Mouse (Mus musculus) gonadal fat pad, adult 2 months (tissue): ENCODE measurements around the gene Cryba4. TPM values are rescaled to one million over a fixed set of nuclear protein-coding genes. Genes with fewer than 3 reads are reported as not detected.

Experiments
- DNase-seq: peaks from one replicate; pipeline ENCODE4 v3.0.0-alpha.2; 2012; ENCODE audit warnings: low read depth
- polyA plus RNA-seq: library from polyadenylated mRNA; depleted of rRNA; stranded (reverse); fragments of >200 nt; gene quantifications from 2 replicates; pipeline ENCODE4 v1.2.3, GENCODE M21; 2012; rRNA removed

Gene Cryba4
- polyA plus RNA-seq: 309 and 372 TPM in 2 replicates

DNA sequence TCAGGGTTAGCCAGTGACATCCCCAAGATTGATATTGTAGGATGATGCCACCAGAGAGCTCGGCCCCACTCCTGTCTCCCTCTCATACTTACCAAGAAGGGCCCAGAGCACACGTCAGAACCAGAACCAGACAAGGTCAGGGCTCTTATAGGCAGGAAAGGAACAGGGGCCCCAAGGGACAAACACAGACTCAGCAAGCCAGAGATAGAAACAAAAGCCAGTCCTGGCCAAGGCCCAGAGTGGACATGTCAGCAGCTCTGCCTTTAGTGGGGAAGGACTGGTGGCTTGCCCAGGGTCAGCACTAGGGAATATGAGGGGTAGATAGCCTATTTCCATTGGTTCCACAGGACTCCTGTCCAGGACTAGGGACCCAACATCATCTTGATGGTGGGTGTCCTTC lies at the start of gene Cryba4:
TSS of gene Cryba4 (minus strand) at position 119 of the 400 bp plus-strand sequence.
- no peak for DNase-seq

DNA sequence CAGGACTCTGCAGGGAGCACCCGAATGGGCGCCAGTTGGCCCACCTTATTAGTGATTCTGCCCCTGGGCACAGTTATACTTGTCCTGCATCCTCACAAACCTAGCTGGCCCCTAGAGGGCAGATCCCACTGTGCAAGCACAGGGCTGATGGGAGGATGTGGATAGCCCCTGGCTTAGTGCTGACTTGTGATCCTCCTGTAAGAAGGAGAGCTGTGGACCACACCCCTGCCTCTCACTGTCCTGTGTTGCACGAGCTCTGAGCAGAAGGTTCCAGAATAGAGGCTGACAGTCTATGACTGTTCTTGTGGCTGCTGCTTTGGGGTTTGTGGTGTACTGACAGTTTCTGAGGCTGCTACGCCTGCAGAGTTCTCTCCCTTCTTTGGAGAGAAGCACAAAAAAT lies 49.4 kb upstream of the Cryba4 start:
- DNase-seq: no peak

DNA sequence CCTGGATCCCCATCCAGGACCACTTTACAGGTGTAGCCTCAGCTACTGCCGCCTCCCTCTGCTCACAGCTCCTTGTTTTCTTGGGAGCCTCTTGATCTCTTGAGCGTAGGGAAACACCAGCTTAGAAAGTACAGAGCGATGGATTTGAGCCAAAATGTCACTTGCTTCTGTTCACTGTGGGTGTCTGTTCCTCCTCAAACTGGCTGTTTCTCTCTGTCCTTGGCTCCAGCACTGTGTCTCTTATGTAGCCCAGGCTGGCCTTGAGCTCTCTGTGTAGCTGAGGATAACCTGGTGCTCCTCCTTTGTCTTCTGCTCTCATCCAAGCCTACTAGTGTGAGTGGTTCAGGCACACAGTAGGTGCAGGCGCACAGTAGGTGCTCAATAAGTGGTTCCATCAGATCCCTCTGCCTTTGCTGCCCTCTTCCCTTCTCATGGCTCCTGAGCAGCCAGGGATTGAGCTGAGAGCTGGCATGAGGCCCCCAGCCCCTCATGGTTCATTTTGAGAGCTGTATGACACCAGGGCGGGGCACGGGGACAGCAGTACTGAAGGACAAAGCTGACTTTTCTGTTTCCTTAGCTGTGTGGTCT lies 48.5 kb upstream of the Cryba4 start:
- DNase-seq: no peak

DNA sequence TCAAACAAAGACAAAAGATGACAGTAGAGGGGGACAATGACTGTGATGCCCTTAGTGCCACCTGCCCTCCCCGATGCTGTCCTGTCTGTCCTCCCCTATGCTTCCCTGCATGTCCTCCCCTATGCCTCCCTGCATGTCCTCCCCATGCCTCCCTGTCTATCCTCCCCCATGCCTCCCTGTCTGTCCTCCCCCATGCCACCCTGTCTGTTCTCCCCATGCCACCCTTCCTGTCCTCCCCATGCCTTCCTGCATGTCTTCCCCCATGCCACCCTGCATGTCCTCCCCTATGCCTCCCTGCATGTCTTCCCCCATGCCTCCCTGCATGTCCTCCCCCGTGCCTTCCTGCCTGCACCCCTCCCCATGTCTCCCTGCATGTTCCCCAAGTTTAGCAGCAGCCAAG lies 47.8 kb upstream of the Cryba4 start:
- no peak for DNase-seq

DNA sequence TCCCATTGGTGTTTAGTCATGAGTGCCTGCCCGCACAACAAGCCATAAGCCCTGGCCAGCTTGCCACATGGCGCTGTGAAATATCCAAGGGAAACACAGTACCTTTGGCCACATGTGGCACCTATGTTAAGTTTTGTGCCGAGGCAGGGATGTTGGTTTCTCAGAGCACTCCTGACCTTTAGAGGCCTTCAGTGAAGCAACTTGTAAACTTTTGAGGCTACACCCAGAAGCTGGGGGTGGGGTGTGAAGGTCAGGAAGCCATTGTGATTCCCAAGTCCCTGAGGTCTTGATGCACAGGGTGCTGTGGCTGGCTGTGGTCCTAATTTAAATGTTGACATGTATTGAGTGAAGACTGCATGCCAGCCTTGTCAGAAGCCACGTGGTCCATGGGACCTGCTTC lies 47.1 kb upstream of the Cryba4 start:
- no peak for DNase-seq

DNA sequence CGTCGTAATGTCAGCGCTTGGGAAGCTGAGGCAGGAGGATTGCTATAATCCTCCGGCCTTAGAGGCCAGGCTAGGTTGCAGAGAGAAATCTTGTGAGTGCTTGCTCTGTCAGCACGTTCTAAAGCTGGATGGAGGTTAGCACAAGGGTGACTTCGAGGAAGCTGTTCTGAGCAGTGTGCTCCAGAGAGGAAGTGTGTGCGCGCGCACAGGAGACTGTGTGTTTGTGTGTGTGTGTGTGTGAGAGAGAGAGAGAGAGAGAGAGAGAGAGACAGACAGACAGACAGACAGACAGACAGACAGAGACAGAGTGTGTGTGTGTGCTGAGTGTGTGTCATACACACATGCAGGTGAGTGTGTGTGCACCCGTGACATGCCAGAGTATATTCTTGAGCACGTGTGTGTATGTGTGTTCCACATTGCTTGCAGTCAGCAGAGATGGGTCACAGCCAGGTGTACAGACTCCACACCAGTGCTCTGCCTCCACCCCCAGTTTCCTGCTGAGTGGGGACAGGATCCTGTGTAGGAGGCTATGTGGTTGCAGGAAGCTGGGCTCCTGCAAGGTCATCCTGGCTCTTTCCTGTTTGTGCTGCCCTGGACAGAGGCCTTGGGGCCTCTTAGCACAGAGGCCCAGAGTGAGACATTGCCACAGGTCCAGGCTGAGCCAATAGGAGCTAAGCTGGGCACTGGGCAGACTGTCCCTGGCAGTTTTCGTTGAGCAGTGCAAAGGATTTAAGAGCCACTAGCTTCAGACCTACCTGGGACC lies 46.1 kb upstream of the Cryba4 start:
- no peak for DNase-seq

DNA sequence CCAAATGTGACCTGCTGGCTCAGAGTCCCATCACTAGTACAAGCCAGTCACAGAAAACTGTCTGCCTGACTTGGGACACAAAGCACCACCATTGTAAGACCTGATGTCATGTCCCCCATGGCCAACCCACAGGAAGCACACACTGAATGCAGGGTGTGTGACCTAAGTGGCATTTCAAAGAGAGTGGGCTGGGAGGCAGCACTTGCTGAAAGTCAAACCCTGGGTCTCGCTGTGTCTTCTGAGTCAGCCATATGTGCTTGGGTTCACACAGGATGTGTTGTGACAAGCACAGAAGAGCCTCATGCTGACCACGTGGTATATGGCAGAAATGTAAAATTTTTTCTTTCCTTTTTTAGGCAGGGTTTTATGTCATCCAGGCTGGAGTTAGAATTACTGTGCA lies 44.9 kb upstream of the Cryba4 start:
- no peak for DNase-seq

DNA sequence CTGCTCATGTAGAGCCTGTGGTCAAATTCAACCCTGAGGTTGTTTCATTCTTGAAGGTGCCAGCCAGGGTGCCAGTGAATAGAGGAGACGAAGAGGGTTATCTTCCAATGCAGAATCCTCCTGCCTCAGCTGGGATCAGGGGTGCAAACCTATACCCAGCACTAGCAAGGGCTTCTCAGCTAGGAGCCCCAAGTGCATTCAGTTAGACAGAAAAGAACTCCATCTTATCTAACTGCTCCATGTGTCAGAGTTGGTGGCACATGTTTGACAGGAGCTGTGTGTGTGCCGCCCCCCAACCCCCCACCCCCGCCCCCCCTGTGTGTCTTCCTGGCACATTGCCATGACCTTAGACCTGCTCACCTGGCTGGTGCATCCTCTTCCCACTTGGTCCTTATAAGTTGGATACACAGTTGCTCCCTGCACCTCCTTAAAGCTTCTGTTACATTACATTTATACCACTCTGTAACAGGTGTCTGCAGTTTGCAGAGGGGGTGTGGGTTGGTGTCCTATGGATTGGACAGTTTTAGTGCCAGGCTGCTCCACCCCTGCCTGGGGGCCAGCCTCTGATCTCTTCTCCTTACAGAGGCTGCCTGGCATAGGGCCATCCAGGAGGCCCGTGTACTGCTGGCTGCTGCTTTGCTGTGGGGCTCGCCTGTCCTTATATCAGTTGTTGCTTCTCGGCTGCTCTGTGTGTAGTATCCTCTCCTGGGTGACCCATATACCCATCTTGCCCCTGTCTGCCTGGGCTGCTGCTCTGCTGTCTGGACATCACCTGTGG lies 44.3 kb upstream of the Cryba4 start:
- DNase-seq: no peak

DNA sequence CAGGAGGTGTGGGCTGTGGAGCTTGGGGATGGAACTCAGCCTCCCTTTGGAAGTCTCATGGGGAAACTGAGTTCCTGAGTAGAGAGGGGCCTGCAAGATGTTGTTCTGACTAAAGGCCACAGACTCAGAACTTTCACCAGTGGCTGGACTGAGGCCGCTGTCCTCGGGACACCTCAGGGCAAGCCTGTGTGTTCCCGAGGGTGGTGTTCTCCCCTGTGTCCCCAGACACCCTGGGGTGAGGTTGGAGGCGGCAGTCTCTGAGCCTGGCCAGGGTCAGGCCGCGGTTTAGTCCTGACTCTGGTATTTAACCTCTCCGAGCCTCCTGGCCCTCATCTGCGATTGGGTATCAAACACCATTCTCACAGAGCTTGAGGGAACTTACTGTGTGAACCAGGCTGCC lies 43.2 kb upstream of the Cryba4 start:
- DNase-seq: no peak

DNA sequence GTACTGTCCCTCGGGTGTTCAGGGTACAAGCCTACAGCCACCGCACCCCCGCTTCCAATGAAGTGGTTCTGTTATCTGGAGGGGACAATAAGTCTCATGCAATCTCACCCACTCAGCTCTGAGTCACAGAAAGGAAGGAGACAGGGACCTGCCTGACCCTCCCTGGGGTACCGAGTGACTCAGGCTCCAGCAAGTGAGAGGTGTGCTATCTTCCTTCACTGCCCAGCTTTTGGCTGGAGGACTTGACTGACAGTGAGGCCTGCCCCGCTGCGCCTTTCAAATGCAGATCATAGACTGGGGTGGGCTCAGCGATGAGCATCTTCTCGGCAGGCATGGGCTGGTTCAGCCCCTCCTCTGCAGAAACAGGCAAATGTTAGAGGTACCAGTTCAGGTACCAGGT lies 42.8 kb upstream of the Cryba4 start:
- no peak for DNase-seq

DNA sequence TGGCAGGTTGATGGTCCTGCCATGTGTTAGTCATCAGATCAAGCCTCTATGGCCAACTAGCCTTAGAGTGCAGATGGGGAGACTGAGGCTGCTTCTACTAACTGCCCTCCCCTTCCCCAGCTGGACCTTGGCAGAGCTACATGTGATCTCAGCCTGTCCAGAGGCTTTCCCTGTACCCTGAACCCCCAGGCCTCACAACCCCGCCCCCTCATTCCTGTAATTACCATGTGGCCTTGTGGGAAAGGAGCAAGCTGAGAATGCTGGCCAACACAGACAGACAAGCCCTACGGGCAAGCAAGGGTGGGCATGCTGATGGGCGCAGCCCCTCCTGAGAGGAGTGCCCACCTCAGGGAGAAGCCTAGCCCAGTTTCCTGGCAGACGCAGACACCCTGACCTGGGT lies 42.4 kb upstream of the Cryba4 start:
- DNase-seq: no peak

DNA sequence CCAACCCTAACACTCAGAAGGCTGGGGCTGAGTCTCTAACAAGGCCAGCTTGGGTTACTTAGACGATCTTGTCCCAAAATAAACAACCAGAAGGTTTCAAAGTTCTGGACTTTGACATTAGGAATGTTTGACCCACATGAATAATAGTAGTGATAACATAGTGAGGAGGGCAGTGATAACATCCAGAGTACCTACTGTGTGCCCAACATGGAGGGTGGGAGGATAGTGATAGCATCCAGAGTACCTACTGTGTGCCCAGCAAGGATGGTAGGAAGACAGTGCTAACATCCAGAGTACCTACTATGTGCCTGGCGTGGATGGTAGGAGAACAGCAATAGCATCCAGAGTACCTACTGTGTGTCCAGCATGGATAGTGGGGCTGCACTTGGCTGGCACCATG lies 41.5 kb upstream of the Cryba4 start:
- no peak for DNase-seq

DNA sequence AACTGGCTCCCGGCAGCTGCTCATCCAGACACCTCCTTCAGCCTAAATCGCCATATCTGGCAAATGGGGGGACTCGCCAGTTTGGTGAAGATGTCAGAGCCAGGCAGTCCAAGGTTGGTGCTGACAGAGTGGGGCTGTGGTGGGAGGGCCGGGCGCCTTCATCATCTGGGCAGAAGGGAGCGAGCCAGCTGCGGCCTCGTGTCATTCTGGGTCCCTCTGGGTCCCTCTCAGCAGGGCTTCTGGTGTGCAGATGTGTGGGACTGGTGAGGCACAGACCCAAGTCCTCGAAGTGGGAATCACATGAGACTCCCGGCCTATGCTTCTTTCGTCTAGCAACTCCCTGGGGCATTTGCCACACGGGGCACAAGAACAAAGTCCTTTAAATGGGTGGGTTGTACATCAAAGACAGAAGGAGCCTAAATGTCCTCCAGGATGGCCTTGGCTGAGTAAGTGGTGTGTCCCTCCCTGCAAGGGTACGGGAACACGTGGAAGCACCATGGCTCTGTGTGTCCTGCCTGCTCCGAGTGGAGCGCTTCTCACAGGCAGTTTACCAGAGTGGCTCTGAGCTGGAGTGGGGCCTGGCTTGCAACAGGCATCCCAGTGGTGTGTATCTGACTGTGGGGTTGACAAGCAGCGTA lies 40.1 kb upstream of the Cryba4 start:
- DNase-seq: no peak

DNA sequence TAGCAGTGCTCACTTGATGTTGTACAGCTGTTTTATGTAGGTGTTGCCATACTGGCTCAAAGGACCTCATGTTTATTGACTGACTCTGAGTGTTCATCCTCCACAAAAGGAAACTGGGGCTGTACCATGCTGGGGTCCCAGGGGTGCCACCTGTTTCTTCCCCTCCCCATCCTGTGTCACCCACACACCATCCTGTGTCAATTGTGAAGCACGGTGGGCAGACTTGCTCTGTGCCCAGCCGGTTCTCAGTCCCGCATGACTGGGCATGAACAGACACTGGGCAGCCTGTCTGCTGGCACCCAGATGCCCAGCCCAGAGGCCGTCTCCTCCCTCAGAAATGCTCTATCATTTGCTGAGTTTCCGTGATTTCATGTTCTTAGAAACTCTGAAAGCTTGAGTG lies 39.5 kb upstream of the Cryba4 start:
- DNase-seq: no peak

DNA sequence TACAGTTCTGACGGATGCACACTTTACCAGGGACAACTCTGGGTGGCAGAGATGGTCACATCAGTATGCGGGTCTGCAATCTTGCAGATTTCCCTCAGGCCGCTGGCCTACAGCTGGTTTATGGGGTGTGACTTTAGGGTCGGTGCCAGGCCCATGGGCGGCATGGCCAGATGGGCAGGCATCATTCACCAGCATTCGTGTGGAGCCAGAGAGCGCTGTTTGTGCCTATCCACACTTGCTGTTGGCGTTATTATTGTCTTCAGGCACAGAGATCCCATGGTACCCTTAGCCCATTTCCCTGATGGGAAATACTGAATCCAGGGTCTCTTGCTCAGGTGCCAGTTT lies 38.2 kb upstream of the Cryba4 start:
- no peak for DNase-seq

DNA sequence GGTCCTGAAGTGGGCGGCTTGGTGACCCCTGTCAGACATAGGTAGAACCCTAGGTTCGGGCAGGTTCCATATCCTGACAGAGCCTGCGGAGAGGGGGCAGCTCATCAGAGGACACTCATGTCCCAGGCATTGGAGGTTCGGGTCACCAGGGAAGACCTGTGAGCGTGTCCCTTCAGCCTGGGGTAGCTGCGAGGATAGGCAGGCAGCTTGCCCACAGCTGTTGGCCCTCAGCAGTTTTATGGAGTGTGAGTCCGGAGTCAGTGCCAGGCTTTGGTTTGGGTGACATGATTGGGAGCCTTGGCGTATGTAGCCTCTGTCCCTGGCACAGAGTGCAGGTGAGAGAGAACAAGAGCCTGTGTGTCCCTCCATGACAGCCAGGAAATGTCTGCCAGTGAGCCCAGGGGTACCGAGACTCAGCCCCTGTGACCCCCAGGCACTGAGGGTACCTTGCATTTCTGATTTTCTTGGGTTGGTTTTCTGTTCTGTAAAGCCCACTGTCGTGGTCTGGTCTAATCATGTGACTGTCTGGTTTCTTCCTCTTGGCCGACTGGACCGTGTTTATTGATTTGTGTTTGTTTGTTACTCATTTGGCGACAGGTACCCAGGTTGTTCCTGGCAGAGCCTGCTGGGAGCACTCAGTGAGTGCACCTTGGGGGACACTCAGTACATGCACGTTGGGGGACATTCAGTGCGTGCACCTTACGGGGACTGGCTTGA lies 37.7 kb upstream of the Cryba4 start:
- DNase-seq: no peak

DNA sequence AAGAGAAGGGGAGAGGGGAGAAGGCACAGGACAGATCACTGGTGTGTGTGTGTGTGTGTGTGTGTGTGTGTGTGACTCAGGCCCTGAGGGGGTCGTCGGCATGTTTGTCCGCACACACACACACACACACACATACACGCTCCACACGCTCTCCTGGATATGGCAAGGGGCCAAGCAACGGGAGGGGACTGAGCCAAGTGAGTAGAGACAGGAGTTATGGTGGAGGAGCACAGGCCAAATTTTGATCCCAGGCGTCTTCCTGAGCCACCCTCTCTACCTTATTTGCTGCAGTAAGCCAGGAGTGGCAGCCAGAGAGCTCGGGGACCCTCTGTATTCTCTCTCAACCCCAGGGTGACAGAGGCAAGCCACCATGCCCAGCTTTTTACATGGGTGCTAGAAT lies 36.9 kb upstream of the Cryba4 start:
- DNase-seq: no peak

DNA sequence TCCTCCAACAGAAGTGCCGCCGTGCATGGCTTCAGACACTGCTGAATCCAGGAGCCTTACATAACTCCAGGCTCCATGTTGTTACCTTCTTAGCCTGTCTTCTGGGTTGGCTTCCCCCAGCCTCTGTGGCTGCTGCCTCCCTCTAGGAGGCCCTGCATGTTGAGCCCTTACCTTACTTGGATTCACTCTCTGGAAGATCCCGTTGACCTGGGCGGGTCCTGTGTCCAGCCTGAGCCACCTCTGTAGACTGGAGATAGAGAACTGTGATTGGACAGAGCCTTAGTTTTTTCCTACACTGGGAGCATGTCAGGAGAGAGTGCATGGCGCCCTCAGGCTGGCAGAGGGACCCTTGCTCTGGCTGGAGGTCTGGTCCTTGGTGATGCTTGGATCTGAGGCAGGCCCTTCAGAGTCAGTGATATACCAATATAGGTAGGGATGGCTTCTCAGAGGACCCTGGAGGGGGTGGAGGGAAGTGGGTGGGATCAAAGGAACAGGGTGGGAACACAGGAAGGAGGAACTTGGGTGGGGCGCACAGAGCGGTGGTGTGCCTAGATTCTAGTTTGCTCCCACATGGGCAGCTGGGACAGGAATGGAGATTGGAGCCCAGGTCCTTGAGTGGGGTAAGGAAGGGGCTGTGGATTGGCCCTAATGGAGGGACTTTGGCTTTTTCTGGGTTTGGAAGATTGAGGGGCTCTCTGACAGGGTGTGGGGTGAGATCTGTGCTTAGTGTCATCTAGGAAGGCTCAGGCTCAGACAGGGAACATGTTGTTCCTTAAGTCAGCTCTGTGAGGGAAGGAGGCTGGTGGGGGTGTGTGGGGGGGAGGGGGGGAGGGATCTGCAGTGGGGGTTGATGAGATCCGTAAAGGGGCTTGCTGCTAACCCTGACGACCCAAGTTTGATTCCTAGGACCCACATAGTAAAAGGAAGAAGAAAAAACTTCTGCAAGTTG lies 36.1 kb upstream of the Cryba4 start:
- no peak for DNase-seq

DNA sequence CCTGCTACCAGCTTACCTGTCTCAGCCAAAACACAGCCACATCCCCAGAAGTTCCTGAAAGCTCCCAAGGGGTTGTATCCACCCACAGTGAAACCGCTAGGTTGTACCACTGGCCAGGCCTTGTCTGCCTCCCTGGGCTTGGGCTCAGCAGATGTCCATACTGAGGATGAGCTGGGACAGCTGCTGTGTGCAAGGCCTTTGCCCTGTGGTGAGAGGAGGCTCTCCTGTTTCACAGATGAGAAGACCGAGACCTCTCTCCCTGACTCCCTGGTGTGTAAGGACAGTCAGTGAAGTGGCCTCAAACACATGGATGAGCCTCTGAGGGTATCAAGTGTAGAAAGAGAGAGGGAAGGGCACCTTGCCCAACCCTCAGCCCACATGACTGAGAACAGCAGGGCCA lies 35.3 kb upstream of the Cryba4 start:
- DNase-seq: no peak

DNA sequence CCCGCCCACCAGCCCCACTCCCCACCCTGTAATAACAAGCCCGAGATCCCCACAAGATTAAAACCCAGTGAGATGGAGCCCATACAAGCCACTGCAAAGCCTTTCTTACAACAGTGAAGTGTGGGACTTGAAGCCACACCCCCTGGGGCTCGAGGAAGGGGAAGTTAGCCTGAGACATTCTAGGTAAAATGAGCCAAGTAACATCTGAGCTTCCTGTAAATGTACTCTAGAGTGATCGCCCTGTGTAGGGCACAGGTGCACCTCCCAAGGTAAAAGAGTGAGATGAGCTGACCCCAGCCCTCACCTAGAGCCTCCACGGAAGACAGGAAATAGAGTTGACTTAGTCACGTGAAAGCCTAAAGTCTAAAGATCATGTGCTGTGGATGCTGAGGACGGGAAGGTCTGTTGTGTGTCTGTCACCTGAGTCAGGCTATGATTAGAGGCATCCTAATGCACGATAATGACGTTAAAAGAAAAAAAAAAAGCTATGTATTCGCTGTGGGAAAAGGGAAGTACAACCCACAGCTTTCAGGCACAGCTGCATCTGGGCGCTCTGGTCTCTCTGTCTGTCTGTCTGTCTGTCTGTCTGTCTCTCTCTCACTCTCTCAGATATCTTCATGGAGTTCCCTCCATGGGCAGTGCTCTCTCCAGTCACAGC lies 34.8 kb upstream of the Cryba4 start:
- no peak for DNase-seq
